Mouse (Mus musculus) olfactory bulb, adult 2 months (tissue): ENCODE results near the gene Slc39a11.

Experiments used
- CTCF ChIP-seq: fragments of 200-500 bp; IDR thresholded peaks from 2 replicates; pipeline ENCODE4 v1.5.1; 2012; ENCODE audit warnings: low read depth, mild to moderate bottlenecking, low read length, moderate library complexity; ENCODE audit not compliant: insufficient read depth
- POLR2A ChIP-seq: fragments of 200-500 bp; IDR thresholded peaks from 2 replicates; pipeline ENCODE4 v1.6.1; 2012; ENCODE audit warnings: mild to moderate bottlenecking, low read depth, low read length, moderate library complexity; ENCODE audit not compliant: insufficient read depth

DNA sequence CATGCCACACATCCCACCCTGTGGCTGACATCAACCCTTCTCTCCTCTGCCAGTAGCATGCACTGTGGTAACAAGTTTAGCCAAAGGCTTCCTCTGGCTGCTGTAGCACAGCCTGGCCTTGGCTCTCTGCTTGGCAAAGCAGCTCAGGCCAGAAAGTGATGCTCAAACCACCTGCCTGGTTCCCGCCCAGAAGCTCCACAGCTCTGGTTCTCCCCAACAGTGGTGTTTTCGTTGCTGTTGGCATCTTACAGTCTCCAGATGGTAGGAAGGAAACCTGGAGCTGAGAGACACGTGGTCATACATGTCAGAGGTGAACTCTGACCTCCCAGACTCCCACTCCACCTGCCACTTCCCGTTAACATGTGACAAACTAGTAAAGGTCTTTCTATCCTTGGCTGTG, 127.2 kb downstream of the Slc39a11 start:
- TF ChIP-seq CTCF (no peak), POLR2A (no peak)
